Comparison of ENCODE assay signal across 20 mouse cellular contexts in genomic region chr1:86236442-86236841, GRCm38 (mm10).
DNase-seq lines count a peak whose midpoint lies in the region; TF ChIP-seq lines count a peak whose summit lies in the region.
"Had no signal": no experiment of that assay in that cellular context is flagged by ENCODE, and none has a peak within 500 bp of the region (broad histone marks: within the 10 kb centered on the region; RNA-seq: fewer than 3 reads in every experiment).

No protein-coding gene starts in this region.

- no peaks in the 10 kb centered on the region for H3K36me3 ChIP-seq in thymus, adult 2 months (ENCODE audit: control insufficient read depth, insufficient read depth, low read length)
- H3K36me3 ChIP-seq: lung, embryonic 15.5 days had no signal

- H3K27me3 ChIP-seq in thymus, adult 2 months (ENCODE audit: control insufficient read depth, insufficient read depth, low read length): no peaks in the 10 kb centered on the region
- H3K27me3 ChIP-seq: limb, embryonic 13.5 days; lung, embryonic 15.5 days had no signal

- H3K4me3 ChIP-seq in thymus, adult 2 months (ENCODE audit: control insufficient read depth, insufficient read depth, low read length): no peak overlapping the region
- H3K4me3 ChIP-seq: embryonic facial prominence, embryonic 10.5 days; limb, embryonic 13.5 days; lung, embryonic 15.5 days had no signal

- no peaks in the 10 kb centered on the region for H3K4me1 ChIP-seq in thymus, adult 2 months (replicated peaks; ENCODE audit: control insufficient read depth, insufficient read depth, low read length)
- H3K4me1 ChIP-seq: lung, embryonic 15.5 days had no signal

- TF ChIP-seq CTCF in thymus, adult 2 months (IDR thresholded peaks at IDR 0.05; ENCODE audit: borderline replicate concordance, control insufficient read depth, extremely low read depth, insufficient read depth, low read length, poor library complexity): no peak

- no peak for TF ChIP-seq POLR2A in thymus, adult 2 months (IDR thresholded peaks at IDR 0.05; ENCODE audit: control insufficient read depth, extremely low read depth, insufficient read depth, low read length, poor library complexity)

- WGBS in thymus, adult 2 months: 91% methylated on average over 10 of the region's 10 CpGs

- H3K27ac ChIP-seq in thymus, adult 2 months (ENCODE audit: control insufficient read depth, insufficient read depth, low read length): no peak overlapping the region
- H3K27ac ChIP-seq: embryonic facial prominence, embryonic 10.5 days; hindbrain, embryonic 14.5 days; limb, embryonic 13.5 days; liver, embryonic 14.5 days; lung, embryonic 15.5 days had no signal

- peak; percentile 63 to 86 for DNase-seq in adrenal gland, adult (ENCODE audit: inconsistent age in 2 of 2, low spot score in 1 of 2)
- no peak for DNase-seq in adrenal gland, postnatal 4 days (ENCODE audit: low spot score in 2 of 2)
- peak; percentile 14 for DNase-seq in retina, postnatal 1 day
- no peak for DNase-seq in retina, embryonic 14.5 days (ENCODE audit: low spot score)
- peak; percentile 74 for DNase-seq in adrenal gland, postnatal 14 days
- DNase-seq in frontal cortex, postnatal 36 days (ENCODE audit: low spot score in 2 of 2): no peak
- DNase-seq in layer of hippocampus, postnatal 14 days (ENCODE audit: low spot score in 2 of 2): no peak
- no peak for DNase-seq in thymus, adult 2 months
- DNase-seq: cerebellum, adult 11-12 months; gastrocnemius, postnatal 14 days; heart, adult 18-20 months; heart, postnatal 36 days; kidney, postnatal 36 days; lung, postnatal 4 days; right cerebral cortex, postnatal 25 days had no signal

Comparison
In these comparisons a context has a peak if more than half of its experiments do, and no peak if none do; other contexts are left out.
1. DNase-seq: peak in adrenal gland, adult (2 of 2), retina, postnatal 1 day (single experiment) and adrenal gland, postnatal 14 days (single experiment); none in adrenal gland, postnatal 4 days (0 of 2), retina, embryonic 14.5 days (single experiment), frontal cortex, postnatal 36 days (0 of 2), layer of hippocampus, postnatal 14 days (0 of 2) and thymus, adult 2 months (single experiment).